Mouse (Mus musculus) large intestine, adult 2 months (tissue): ENCODE results near the gene Qtrt2. TPM values are rescaled to one million over a fixed set of nuclear protein-coding genes. Genes with fewer than 3 reads are reported as not detected.

ENCODE experiments used
- DNase-seq: peaks from one replicate; pipeline ENCODE4 v3.0.0-alpha.2; 2012; ENCODE audit warnings: low read depth, low spot score
- WGBS: fragments of 180-500 bp; shearing (Covaris S2); methylation state at CpG from one replicate; pipeline ENCODE4 v1.1.7; 2018; 5-methylcytosine and 5-hydroxymethylcytosine counted together
- polyA plus RNA-seq: library from polyadenylated mRNA; depleted of rRNA; stranded (reverse); fragments of >200 nt; gene quantifications from 2 replicates; pipeline ENCODE4 v1.2.3, GENCODE M21; 2012; rRNA removed

The Qtrt2 gene
- polyA plus RNA-seq, 1 experiment: 9.7 TPM

DNA sequence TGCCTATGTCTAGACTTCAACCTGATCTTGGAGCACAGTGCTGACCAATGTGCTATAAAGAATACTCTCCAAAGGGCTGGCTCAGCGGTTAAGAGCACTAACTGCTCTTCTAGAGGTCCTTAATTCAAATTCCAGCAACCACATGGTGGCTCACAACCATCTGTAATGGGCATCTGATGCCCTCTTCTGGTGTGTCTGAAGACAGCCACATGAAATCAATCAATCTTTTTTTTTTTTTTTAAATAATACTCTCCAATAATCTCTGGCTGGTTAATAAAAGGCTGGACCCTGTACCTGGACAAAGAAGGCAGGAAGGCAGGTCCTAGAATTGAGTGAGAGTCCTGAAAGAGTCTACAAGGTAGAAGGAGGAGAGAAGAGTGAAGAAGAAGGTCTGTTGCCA lies 76.8 kb downstream of the Qtrt2 start:
- WGBS: 57% methylated on average over 1 of the region's 1 CpGs
- DNase-seq: no peak

DNA sequence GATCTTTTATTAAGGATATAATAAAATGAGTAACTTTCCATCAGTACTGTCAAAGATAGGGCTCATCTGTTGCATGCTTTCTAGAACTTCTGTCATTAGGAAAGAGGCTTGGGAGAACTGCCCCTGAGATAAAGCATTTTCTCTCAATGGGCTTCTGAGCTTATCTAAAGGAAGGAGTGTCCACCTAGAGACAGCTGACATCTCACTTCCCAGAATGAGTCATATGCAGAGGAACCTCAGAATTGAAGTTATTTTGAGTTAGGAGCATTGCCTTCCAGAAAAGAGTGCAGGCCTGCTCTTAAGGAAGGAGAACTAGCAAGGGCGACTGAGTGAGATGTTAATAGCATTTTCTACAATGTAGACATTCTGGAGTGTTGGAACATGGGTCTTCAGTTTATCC lies 85.4 kb downstream of the Qtrt2 start:
- WGBS: 70% methylated on average over 1 of the region's 1 CpGs
- no peak for DNase-seq

DNA sequence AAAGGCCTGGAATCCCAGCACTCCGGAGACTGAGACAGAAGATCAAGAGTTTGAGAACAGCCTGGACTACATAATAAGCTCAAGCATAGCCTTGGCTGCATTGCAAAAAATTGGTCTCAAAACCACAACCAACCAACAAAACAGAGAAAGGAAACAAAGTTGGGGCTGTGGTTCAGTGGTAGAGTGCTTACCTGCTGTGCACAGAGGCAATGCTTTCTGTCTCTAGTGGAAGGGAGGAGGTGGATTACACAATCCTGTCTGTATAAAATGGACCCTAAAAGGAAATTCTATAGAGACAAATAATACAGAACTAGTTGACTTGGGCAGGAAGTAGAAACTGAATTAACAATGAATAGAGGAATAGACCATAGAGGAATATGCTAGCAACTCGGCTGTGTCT lies 94.7 kb downstream of the Qtrt2 start:
- no peak for DNase-seq
- 90% methylated on average over 2 of the region's 2 CpGs for WGBS

DNA sequence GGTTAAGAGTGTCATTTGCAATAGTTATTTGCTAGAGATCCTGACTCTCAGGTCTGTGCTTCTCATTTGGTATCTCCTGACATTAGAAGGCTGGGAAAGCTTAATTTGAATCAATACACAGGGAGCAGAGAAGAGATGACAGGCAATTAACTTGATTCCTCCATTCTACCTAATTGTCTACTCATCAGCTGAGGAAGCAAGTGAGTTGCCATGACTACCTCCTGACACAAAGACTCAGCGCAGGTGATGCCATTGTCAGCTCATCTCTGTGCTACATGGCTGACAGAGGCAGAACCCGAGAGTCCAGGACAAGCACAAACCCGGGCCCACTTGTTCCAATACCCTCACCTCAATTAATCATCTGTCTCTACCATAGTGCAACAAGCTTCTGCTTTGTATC lies 99.1 kb downstream of the Qtrt2 start:
- 81% methylated on average over 3 of the region's 3 CpGs for WGBS
- no peak for DNase-seq

DNA sequence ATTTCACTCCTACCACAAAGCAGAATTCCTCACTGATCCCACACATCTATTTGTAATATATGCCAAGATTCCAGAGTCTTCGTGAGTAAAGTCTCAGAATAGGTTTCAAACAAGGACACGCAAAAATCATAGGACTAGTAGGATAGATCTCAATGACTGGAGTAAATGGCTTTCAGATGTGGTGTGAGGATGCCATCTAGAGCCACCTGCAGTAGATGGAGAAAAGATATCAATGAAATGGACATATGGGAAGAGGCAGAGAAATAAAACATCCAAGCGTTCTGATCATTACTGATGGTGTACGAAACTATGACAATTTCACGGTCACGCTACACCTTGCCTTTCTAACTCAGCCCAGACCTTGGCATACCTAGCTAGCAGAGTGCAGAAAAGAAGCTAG lies 108.2 kb downstream of the Qtrt2 start:
- WGBS: 92% methylated on average over 6 of the region's 6 CpGs

DNA sequence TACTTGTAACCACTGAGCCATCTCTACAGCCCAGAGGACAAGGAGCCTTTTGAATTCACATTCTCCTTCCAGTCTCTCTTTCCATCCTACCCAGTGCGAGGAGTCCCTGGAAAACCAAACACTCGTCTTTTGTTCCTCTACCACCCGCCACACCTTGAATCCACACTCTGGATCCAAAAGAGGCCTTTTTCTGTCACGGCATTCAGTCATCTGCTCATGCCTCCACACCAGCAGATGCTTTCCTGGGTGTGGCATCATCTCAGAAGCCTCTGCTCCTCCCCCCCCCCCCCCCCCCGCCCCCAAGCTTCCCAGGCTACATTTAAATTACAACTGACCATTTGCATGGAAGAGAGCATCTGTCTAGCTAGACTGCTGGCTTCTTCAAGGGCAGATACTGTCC lies 110.3 kb downstream of the Qtrt2 start:
- no peak for DNase-seq

More for the DNA sequence above, 108.2 kb downstream of the Qtrt2 start:
- DNase-seq: no peak

DNA sequence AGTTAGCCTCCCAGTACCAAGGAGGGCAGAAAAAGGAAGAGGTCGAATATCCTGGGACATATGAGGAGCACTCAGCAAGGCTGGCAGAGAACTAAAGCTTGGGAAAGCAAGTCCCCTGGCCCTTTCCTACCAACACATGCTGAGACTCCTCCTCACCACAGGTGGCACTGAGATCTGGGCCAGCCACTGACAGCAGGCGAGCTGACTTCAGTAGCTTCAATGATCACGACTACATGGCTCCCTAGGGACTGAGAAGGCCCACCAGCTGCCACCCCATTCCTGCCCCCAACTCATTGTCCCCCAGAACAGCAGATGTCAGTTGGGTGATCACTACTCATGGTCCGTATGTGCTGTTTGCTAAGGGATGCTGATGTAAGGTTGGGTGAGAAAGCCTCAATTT lies 112.0 kb downstream of the Qtrt2 start:
- WGBS: 67% methylated on average over 4 of the region's 4 CpGs
- no peak for DNase-seq

More for the DNA sequence above, 110.3 kb downstream of the Qtrt2 start:
- WGBS: 59% methylated on average over 5 of the region's 5 CpGs

Other genes with a start within 250 kb of the Qtrt2 start
- gene Drd3, start 172.8 kb downstream of the Qtrt2 start, polyA plus RNA-seq: 0.05 and 0.10 TPM in 2 replicates
- 1.1 TPM in 2 replicates for gene Ccdc191, start 37.0 kb downstream of the Qtrt2 start, polyA plus RNA-seq
- gene Zdhhc23, start 53.0 kb upstream of the Qtrt2 start, polyA plus RNA-seq: 3.0 and 5.5 TPM in 2 replicates
- 1.7 and 4.0 TPM in 2 replicates for gene Gramd1c, start 136.5 kb upstream of the Qtrt2 start, polyA plus RNA-seq
- gene Atp6v1a, start 212.9 kb upstream of the Qtrt2 start, polyA plus RNA-seq: 11.0 and 15.6 TPM in 2 replicates
- 5.2 and 6.0 TPM in 2 replicates for gene Naa50, start 213.0 kb upstream of the Qtrt2 start, polyA plus RNA-seq
- 6.1 and 9.8 TPM in 2 replicates for gene Usf3, start 246.4 kb upstream of the Qtrt2 start, polyA plus RNA-seq